Mouse (Mus musculus): ENCODE results near the gene Inpp4b.

- TF ChIP-seq CTCF (IDR thresholded peaks at IDR 0.05; ENCODE audit: low read depth, low read length) (no peak), TAL1 (conservative IDR thresholded peaks at IDR 0.05; ENCODE audit: low read depth, low read length) (no peak), GATA1 (IDR thresholded peaks at IDR 0.05; ENCODE audit: borderline replicate concordance, low read length) (no peak), POLR2AphosphoS5 (IDR thresholded peaks at IDR 0.05; ENCODE audit: insufficient replicate concordance, low read depth, low read length) (no peak), GATA2 (IDR thresholded peaks at IDR 0.05; ENCODE audit: borderline replicate concordance, low read depth, low read length) (no peak)
Observed at GRCm38 (mm10) chr8:81614135-81614534, 271.8 kb downstream of the Inpp4b start.

Measured in G1E (cell line).